Mouse (Mus musculus) bone marrow macrophage, adult 2 months (primary cell): ENCODE measurements around the gene Axdnd1.

Experiments
- CTCF ChIP-seq: IDR thresholded peaks from 2 replicates; pipeline ENCODE4 v1.5.1; 2012; ENCODE audit warnings: low read depth, mild to moderate bottlenecking, low read length, moderate library complexity
- POLR2A ChIP-seq: IDR thresholded peaks from 2 replicates; pipeline ENCODE4 v1.6.1; 2012; ENCODE audit warnings: mild to moderate bottlenecking, low read depth, low read length, borderline replicate concordance

- no peak for TF ChIP-seq POLR2A
- no peak for TF ChIP-seq CTCF
Observed at GRCm38 (mm10) chr1:156433497-156433896, 12.5 kb upstream of the Axdnd1 start.
